Mouse (Mus musculus) liver (tissue): Measurements from ENCODE around the gene Tgfbr3.

ENCODE experiments used
- DNase-seq: peaks from one replicate; pipeline ENCODE4 v3.0.0-alpha.2; 2020; ENCODE audit warnings: mixed read lengths

The Tgfbr3 gene

DNA sequence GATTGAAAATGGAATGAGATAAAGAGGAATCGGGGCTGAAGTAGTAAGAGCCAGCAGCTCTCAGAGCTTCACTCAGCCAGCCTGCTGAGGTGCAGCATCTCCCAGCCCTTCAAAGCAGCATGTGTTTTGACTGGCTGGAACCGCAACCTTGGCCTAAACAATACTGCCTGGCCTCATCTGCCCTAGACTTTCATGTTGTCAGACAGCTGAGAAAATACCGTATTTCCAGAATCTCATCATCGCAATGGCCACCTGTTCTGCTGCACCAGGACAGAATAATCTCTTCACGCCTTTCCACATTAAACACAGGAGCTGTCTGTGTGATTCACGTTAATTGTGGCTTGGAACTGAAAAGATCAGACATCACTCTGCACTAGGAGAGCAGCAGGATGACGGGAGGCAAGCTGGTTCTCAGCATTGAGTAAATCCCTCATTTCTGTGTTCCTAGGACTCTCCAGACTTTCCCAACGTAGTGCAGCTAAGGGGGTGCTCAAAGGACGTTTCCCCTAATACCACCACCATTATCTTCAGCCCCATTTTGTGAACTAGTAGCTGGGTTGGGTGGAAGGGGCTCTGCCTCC, 145.1 kb downstream of the Tgfbr3 start:
- DNase-seq, result no peak

GRCm38 (mm10) chr5:107143406-107143805, 146.0 kb downstream of the Tgfbr3 start:
- DNase-seq, result no peak

DNA sequence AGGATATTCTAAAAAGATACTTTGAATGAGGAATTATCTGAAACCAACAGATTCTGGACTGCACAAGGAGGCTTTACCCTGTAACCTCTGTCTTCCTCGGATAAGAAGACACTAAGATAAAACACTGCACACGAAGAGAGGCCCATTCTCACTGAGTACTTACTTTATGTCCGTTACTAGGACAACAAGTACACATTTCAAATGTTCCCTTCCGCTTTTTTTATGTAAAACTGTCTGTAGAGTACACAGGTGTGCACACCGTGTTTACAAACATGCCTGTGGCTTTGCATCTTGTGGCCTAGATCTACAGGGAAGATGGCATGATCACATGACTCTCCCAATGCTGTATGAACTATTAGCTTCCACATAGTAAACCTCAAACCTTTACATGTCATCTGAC, 146.6 kb downstream of the Tgfbr3 start:
- no peak for DNase-seq

DNA sequence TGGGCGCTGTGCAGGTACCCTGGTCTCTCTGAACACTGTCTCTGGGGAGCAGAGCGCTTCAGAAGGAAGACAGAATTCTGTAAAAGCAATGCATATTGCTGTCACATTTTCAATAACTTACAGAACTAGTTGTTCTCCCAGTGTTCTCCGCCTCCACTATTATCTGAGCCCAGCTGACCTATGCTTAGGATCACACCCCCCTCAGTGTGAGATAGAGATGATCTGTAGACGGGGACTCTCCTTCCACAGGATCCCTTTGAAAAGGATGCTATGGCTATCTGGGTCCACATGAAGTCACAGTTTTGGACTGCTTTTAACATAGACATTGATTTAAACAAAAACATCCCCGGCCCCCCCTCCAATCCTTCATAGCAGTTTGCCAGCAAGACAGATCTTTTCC, 148.1 kb downstream of the Tgfbr3 start:
- DNase-seq, result no peak

- DNase-seq, result no peak
Observed at GRCm38 (mm10) chr5:107139800-107140651, 149.4 kb downstream of the Tgfbr3 start.

DNA sequence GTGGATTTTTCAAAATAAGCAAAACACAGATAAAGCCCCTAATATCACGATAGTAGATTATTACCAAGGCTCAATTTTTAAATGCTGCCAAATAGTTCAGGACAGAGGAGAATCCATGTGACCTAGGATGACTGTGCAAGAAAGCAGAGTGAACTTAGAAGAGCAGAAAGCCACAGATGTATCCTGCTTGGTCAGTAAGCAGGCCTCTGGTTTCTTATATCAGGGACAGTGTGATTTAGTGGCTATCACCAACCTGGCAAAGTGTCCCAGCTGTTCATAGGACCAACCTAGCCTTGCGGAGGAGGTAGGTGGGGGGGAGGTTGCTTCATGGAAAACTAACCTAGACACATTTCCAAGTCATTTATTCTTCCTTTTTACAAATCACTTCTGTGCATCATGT, 156.1 kb downstream of the Tgfbr3 start:
- DNase-seq, result no peak

- no peak for DNase-seq
Observed at GRCm38 (mm10) chr5:107132231-107132630, 157.2 kb downstream of the Tgfbr3 start.

GRCm38 (mm10) chr5:107129304-107129703, 160.1 kb downstream of the Tgfbr3 start:
- no peak for DNase-seq

DNA sequence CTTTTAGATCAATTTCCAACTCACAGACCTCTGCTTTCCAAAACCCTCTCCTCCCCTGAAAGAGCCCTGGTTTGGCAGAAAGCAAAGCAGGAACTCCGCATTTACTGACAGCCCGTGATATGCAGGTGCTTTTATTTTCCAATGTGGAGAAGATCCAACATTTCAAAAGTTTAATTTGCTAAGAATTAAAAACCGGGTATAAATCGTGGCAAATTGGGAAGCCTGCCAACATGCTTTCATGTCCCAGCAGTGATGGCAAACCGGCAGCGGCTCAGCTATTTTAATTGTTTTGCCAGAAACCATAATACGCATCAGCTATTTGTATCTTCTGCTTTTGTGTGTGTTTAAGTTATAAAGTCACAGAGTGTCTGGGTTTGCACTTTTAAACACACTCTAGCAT, 162.9 kb downstream of the Tgfbr3 start:
- no peak for DNase-seq

DNA sequence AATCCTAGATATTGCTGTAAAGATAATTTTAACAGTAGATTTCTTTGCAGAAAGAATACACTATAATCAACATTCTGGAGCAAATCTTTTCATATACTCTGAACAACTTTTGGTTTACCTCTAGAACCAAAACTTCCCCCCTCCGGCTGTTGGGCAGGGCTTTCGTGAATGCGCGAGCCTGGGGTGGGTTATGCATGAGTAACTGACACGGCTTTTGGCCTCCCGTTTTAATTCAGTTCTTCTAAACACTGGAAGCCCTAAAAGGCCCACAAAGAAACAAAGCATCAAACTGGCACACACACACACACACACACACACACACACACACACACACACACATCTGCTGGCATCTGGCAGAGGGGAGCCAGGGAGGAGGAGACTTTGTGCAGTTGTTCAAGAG, 164.3 kb downstream of the Tgfbr3 start:
- no peak for DNase-seq

DNA sequence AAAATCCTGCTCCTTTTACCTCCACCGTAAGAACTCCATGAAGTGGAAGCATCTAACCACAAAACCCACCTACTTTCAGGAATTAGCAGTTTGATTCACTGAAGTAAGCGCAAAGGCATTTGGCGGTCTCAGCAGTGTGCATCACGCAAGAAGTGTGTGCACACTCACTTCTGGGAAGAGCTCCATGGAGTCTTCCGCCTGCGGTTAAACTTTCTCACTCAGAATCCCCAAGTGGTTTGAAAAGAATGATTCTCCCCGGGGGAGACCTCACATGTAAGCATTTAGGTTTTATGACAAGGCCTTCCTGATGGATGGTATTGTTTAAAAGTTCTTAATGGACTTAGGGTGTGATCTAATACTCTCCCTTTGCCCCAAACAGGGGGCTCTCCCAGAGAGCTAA, 164.9 kb downstream of the Tgfbr3 start:
- DNase-seq, result no peak

- DNase-seq, result no peak
Observed at GRCm38 (mm10) chr5:107122622-107123021, 166.8 kb downstream of the Tgfbr3 start.

DNA sequence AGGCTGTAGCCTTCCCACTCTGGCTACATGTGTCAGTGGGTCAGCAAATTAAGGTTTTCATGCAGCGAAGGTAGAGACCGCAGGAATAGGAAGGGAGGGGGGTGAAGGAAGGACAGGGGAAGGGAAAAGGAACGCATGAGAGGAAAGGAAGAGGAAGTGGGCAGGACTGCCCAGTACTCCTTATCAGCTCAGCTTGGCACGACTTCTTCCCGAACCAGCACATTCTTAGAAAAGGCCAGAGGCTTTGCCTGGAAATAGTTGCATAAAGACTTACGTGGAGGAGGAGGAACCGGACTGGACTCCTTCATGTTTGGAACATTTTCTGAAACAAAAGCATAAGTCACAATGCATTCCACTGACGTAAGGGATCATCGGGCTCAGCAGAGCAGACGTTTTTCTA, 168.3 kb downstream of the Tgfbr3 start:
- DNase-seq, result no peak

- no peak for DNase-seq
Observed at GRCm38 (mm10) chr5:107120624-107121023, 168.8 kb downstream of the Tgfbr3 start.

GRCm38 (mm10) chr5:107119896-107120295, 169.5 kb downstream of the Tgfbr3 start:
- DNase-seq, result no peak

GRCm38 (mm10) chr5:107116821-107117220, 172.6 kb downstream of the Tgfbr3 start:
- DNase-seq, result no peak

GRCm38 (mm10) chr5:107112656-107113275, 176.7 kb downstream of the Tgfbr3 start:
- DNase-seq, result no peak

- DNase-seq, result no peak
Observed at GRCm38 (mm10) chr5:107111802-107112201, 177.6 kb downstream of the Tgfbr3 start.

DNA sequence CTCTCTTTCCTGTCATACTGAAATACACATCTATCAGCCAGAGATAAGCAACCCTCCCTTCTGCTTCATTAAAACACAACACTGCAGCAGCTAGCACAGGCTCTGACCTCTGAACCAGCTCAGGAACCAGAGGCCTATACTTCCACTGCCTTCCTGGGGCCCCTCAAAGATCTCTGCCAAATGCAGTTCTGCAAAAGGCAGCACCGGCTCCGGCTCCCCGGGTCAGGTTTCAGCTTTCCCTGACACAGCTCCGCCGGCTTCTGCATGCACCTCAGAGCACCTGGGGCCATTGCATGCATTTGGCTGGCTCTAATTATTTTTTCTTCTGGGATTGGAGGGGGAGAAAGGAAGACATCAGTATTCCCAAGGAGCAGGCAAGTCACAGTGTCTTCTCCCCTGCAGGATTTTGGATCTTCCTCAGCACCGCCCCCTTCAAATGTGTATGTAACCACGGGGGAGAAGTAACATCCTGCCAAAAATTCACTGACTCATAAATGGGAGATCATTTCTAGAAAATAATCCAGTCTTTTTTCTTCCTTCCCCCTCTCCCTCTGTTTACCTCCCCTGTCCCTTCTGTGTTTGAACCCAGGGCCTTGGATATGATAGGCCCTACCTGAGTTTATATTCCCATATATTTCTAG, 178.4 kb downstream of the Tgfbr3 start:
- peak; percentile 53 for DNase-seq

GRCm38 (mm10) chr5:107110089-107110879, 179.1 kb downstream of the Tgfbr3 start:
- no peak for DNase-seq

DNA sequence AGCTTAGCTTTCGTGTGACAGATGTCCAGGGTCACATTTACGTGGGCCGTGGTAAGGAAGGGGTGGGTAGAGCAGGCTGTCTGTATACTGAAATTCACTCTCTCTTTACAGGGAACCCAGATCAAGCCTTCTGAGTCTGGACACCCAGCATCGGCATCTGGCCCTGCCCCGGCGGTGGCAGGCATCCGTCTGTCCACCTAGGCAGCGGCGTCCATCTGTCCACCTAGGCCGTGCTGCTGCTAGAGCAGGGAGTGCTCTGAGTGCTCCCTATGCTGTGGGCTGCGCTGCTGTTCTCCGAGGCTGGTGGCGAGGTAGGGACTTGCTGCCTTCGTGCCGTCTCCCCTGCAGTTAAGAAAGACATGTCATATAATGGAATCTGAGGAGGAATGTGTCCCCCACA, 180.0 kb downstream of the Tgfbr3 start:
- no peak for DNase-seq

DNA sequence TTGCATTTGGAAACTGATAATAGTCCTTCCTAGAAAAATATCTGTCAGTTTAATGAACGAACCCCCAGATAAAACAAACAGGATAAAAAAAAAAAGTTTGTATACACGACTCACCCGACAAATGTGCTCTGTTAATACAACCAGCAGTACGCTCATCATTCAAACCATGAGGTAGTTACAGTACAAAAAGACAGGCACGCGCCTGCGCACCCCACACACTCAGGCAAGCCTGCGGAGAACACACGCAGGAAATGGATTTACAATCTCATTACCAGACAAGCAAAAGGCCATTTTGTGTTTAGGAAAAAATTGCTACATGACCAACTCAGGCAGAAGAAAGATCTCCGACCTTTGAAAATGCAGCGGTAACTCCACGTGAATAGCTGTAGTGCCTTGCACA, 182.6 kb downstream of the Tgfbr3 start:
- DNase-seq, result no peak

DNA sequence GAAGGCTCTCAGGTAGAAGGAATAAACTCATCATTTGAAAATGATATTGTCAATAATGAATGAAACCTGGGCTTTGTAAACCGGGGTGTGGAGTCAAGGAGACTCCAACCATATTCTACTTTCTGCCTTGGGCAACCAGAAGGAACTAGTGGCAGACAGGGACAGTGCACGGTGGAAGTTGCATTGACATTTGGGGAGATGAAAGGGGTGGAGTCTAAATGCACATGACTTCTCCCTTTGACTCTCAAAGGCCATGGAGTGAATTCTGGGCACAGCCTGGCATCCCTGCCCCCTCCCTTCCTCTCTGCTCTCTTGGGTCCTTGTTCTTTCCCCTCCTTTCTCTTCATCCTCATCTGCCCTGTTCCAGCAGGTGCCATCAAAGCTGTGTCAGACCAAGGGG, 183.3 kb downstream of the Tgfbr3 start:
- no peak for DNase-seq
